9 mouse cellular contexts compared by ENCODE assay signal in genomic region chr9:60838331-60838872, GRCm38 (mm10). TPM values are rescaled to one million over a fixed set of nuclear protein-coding genes. Genes with fewer than 3 reads are reported as not detected.
A peak's percentile ranks its signal among the peaks of the same experiment; 100 is the strongest.
DNase-seq lines count a peak whose midpoint lies in the region; ATAC-seq and TF ChIP-seq lines count a peak whose summit lies in the region.
"Had no signal": no experiment of that assay in that cellular context is flagged by ENCODE, and none has a peak within 500 bp of the region (broad histone marks: within the 10 kb centered on the region; RNA-seq: fewer than 3 reads in every experiment).

No protein-coding gene starts in this region.

- no peak for TF ChIP-seq POLR2A in embryonic fibroblast, embryonic 13.5 days (IDR thresholded peaks at IDR 0.05; ENCODE audit: low read depth, low read length)

- WGBS in lung, embryonic 14.5 days, result 48% methylated on average over 9 of the region's 9 CpGs
- WGBS in hindbrain, embryonic 14.5 days, result 37% methylated on average over 9 of the region's 9 CpGs
- 54% methylated on average over 9 of the region's 9 CpGs for WGBS in neural tube, embryonic 13.5 days

- no peaks in the 10 kb centered on the region for H3K36me3 ChIP-seq in lung, embryonic 14.5 days (ENCODE audit: insufficient read depth)
- no peaks in the 10 kb centered on the region for H3K36me3 ChIP-seq in hindbrain, embryonic 14.5 days (replicated peaks; ENCODE audit: control insufficient read depth, insufficient read depth)
- no peaks in the 10 kb centered on the region for H3K36me3 ChIP-seq in neural tube, embryonic 13.5 days

- ATAC-seq in lung, embryonic 14.5 days (ENCODE audit: insufficient read depth), result no peak
- ATAC-seq in hindbrain, embryonic 14.5 days (ENCODE audit: low FRiP score), result no peak
- no peak for ATAC-seq in neural tube, embryonic 13.5 days (ENCODE audit: low read depth)
- no peak for ATAC-seq in erythroid progenitor cell, adult 5-6 weeks (replicated peaks; ENCODE audit: low FRiP score, poor library complexity, severe bottlenecking)

- no peak overlapping the region for H3K4me3 ChIP-seq in lung, embryonic 14.5 days (ENCODE audit: low read depth, low read length)
- peak overlapping the region; percentile 30 for H3K4me3 ChIP-seq in embryonic fibroblast, embryonic 13.5 days (ENCODE audit: insufficient read depth, low read length)
- no peak overlapping the region for H3K4me3 ChIP-seq in hindbrain, embryonic 14.5 days (replicated peaks; ENCODE audit: low read length)
- no peak overlapping the region for H3K4me3 ChIP-seq in neural tube, embryonic 13.5 days

- H3K27me3 ChIP-seq in lung, embryonic 14.5 days (ENCODE audit: insufficient read depth, low read length), result no peaks in the 10 kb centered on the region
- no peaks in the 10 kb centered on the region for H3K27me3 ChIP-seq in hindbrain, embryonic 14.5 days (ENCODE audit: control insufficient read depth, insufficient read depth, low read length)
- H3K27me3 ChIP-seq in neural tube, embryonic 13.5 days, result no peaks in the 10 kb centered on the region

- H3K9me3 ChIP-seq in lung, embryonic 14.5 days (ENCODE audit: low read depth, low read length), result no peaks in the 10 kb centered on the region
- no peaks in the 10 kb centered on the region for H3K9me3 ChIP-seq in hindbrain, embryonic 14.5 days (ENCODE audit: control insufficient read depth, low read length)
- no peaks in the 10 kb centered on the region for H3K9me3 ChIP-seq in neural tube, embryonic 13.5 days

- no peak for DNase-seq in lung, embryonic 14.5 days
- DNase-seq in lung, adult 18-20 months, result no peak
- no peak for DNase-seq in hindbrain, embryonic 14.5 days (ENCODE audit: low spot score)
- DNase-seq in cerebellum, adult 8-10 months, result no peak
- DNase-seq in right cerebral cortex, adult 2 months (ENCODE audit: low spot score in 2 of 2), result no peak
- DNase-seq: left cerebral cortex, postnatal 4 days had no signal

- 0 out of 2 replicates have a peak overlapping the region, but pooled peaks have one; percentile 31 for H3K9ac ChIP-seq in lung, embryonic 14.5 days
- H3K9ac ChIP-seq in hindbrain, embryonic 14.5 days, result no peak overlapping the region
- H3K9ac ChIP-seq in neural tube, embryonic 13.5 days, result no peak overlapping the region

- peak overlapping the region; percentile 57 for H3K4me2 ChIP-seq in lung, embryonic 14.5 days
- peak overlapping the region; percentile 49 for H3K4me2 ChIP-seq in hindbrain, embryonic 14.5 days (replicated peaks)
- peak overlapping the region; percentile 52 for H3K4me2 ChIP-seq in neural tube, embryonic 13.5 days

- H3K4me1 ChIP-seq in lung, embryonic 14.5 days (ENCODE audit: insufficient read depth), result peaks cover 23% of the 10 kb centered on the region
- peaks cover 14% of the 10 kb centered on the region; the same call in 1 of the 2 replicates for H3K4me1 ChIP-seq in embryonic fibroblast, embryonic 13.5 days (ENCODE audit: control insufficient read depth, insufficient read depth, low read length)
- H3K4me1 ChIP-seq in hindbrain, embryonic 14.5 days (replicated peaks; ENCODE audit: control insufficient read depth, insufficient read depth, low read length), result peaks cover 19% of the 10 kb centered on the region
- H3K4me1 ChIP-seq in neural tube, embryonic 13.5 days (replicated peaks), result peaks cover 28% of the 10 kb centered on the region

- TF ChIP-seq CTCF in lung, embryonic 14.5 days (IDR thresholded peaks at IDR 0.05; ENCODE audit: low read depth), result no peak
- no peak for TF ChIP-seq CTCF in embryonic fibroblast, embryonic 13.5 days (IDR thresholded peaks at IDR 0.05; ENCODE audit: borderline replicate concordance, insufficient read depth, low read length)

- peak overlapping the region; percentile 80; the same call in 1 of the 2 replicates for H3K27ac ChIP-seq in lung, embryonic 14.5 days (ENCODE audit: low read depth)
- H3K27ac ChIP-seq in embryonic fibroblast, embryonic 13.5 days (ENCODE audit: insufficient read depth, low read length), result peak overlapping the region; percentile 64
- H3K27ac ChIP-seq in hindbrain, embryonic 14.5 days, result no peak overlapping the region
- peak overlapping the region; percentile 55 for H3K27ac ChIP-seq in neural tube, embryonic 13.5 days (replicated peaks)

RNA-seq across cellular contexts. Expression of gene Uaca, which starts 44.1 kb away (rescaled TPM):
- 16.1 and 28.3 TPM in 2 replicates for polyA plus RNA-seq in lung, embryonic 14.5 days (2014; fragmentation: Nextera tagmentation; extraction: Ambion mirVana)
- polyA plus RNA-seq in embryonic fibroblast, embryonic 13.5 days (2011; ENCODE audit: insufficient read length, low read depth, missing spikeins), result 15.1 and 17.8 TPM in 2 replicates
- 13.2 and 15.2 TPM in 2 replicates for polyA plus RNA-seq in hindbrain, embryonic 14.5 days (2014; fragmentation: Nextera tagmentation; extraction: Ambion mirVana)
- polyA plus RNA-seq in neural tube, embryonic 13.5 days (2015; fragmentation: Nextera tagmentation; extraction: Ambion mirVana), result 26.0 and 29.4 TPM in 2 replicates
- total RNA-seq in erythroid progenitor cell, adult 5-6 weeks (2015; ENCODE audit: low replicate concordance), result 2.1 TPM in 1 of 2 replicates, not detected in the other
- 0.64 and 0.76 TPM in 2 replicates for total RNA-seq in erythroid progenitor cell, adult 5-6 weeks (2017; ENCODE audit: low replicate concordance)
